Mouse (Mus musculus) lung, adult 2 months (tissue): Measurements from ENCODE around the gene Nat8f2.

Experiments used
- CTCF ChIP-seq: fragments of 200-500 bp; IDR thresholded peaks from 2 replicates; pipeline ENCODE4 v1.5.1; 2011; ENCODE audit warnings: mild to moderate bottlenecking, low read length, control low read depth; ENCODE audit not compliant: insufficient read depth
- POLR2A ChIP-seq: fragments of 200-500 bp; IDR thresholded peaks from 2 replicates; pipeline ENCODE4 v1.6.1; 2011; ENCODE audit warnings: low read depth, mild to moderate bottlenecking, control low read depth, low read length, borderline replicate concordance; ENCODE audit errors: extremely low read depth

DNA sequence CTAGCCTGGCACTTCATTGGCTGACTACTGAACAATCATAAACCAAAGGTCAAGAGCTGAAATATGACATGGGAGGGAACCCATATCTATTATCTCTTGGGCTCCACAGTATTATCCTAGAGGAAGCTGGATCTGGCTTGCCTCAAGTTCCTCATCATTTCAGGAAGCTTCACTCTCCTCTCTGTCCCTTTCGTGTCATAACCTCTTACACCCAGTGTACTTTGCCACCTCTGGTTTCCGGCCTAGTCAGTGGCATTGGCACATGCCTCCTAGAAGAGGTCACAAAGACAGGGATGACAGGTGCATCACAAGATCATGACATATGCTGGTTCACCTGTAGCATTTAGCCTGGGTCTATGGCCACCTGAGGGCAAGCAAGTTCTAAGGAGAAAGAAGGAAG lies 33.3 kb upstream of the Nat8f2 start:
- TF ChIP-seq CTCF (no peak), POLR2A (no peak)
